Mouse (Mus musculus) CH12.LX (cell line): ENCODE results near the gene Tmprss6. TPM values are rescaled to one million over a fixed set of nuclear protein-coding genes. Genes with fewer than 3 reads are reported as not detected.

Experiments used
- DNase-seq: peaks from one replicate; pipeline ENCODE4 v3.0.0-alpha.2; 2013; ENCODE audit errors: extremely low read depth
- H3K27ac ChIP-seq: 2 replicates; pipeline ENCODE4 v1.5.1; 2012; ENCODE audit warnings: low read depth, mild to moderate bottlenecking, control low read depth, moderate library complexity; ENCODE audit not compliant: insufficient read depth
- H3K27me3 ChIP-seq: replicated peaks from 2 replicates; pipeline ENCODE3; 2012; ENCODE audit warnings: inconsistent platforms
- H3K36me3 ChIP-seq, 2 experiments: replicated peaks in 1 of 2; 2 replicates each; pipeline versions ENCODE3 to v1.6.1; 2012; ENCODE audit warnings: inconsistent platforms in 1 of 2, low read length in 1 of 2, mild to moderate bottlenecking in 1 of 2, mixed read lengths in 1 of 2, moderate library complexity in 1 of 2; ENCODE audit not compliant: control insufficient read depth in 1 of 2, insufficient read depth in 1 of 2
- H3K4me1 ChIP-seq, 2 experiments: 2 replicates each; pipeline ENCODE4 v1.6.1; 2012; ENCODE audit warnings: inconsistent platforms in 1 of 2, moderate library complexity in 1 of 2; ENCODE audit not compliant: insufficient read depth in 2 of 2, control insufficient read depth in 1 of 2
- H3K4me2 ChIP-seq: 2 replicates; pipeline ENCODE4 v1.6.1; 2012; ENCODE audit warnings: low read depth, mild to moderate bottlenecking, control low read depth; ENCODE audit not compliant: poor library complexity, insufficient read depth, severe bottlenecking
- H3K4me3 ChIP-seq, 3 experiments: fragments of 150-350 bp in 1 of 3; sonication (generic) in 1 of 3; replicated peaks in 1 of 3; 2 replicates each; pipeline versions ENCODE3 to v1.5.1; 2011 to 2012; ENCODE audit warnings: low read depth in 2 of 3, low read length in 2 of 3, mild to moderate bottlenecking in 2 of 3, moderate library complexity in 2 of 3, control low read depth in 1 of 3, improper control_type of control experiment in 1 of 3, inconsistent platforms in 1 of 3, mixed read lengths in 1 of 3; ENCODE audit not compliant: poor library complexity in 1 of 3
- H3K79me2 ChIP-seq: replicated peaks from 2 replicates; pipeline ENCODE4 v1.6.1; 2012; ENCODE audit warnings: mild to moderate bottlenecking, moderate library complexity; ENCODE audit not compliant: control insufficient read depth, poor library complexity, insufficient read depth, severe bottlenecking; ENCODE audit errors: extremely low read depth
- H3K9ac ChIP-seq: 2 replicates; pipeline ENCODE4 v1.6.1; 2012; ENCODE audit warnings: low read depth, mild to moderate bottlenecking, control low read depth, moderate library complexity; ENCODE audit not compliant: insufficient read depth
- H3K9me3 ChIP-seq: replicated peaks from 2 replicates; pipeline ENCODE3; 2012; ENCODE audit warnings: low read length, inconsistent platforms, mixed read lengths
- BHLHE40 ChIP-seq: IDR thresholded peaks from 2 replicates; pipeline ENCODE4 v1.6.1; 2011; ENCODE audit warnings: mild to moderate bottlenecking, low read depth, low read length, improper control_type of control experiment
- CHD1 ChIP-seq: IDR thresholded peaks from 2 replicates; pipeline ENCODE4 v1.6.1; 2012; ENCODE audit warnings: low read depth, low read length, improper control_type of control experiment, inconsistent platforms
- CHD2 ChIP-seq: IDR thresholded peaks from 2 replicates; pipeline ENCODE4 v1.6.1; 2011; ENCODE audit warnings: low read length, improper control_type of control experiment
- E2F4 ChIP-seq: IDR thresholded peaks from 2 replicates; pipeline ENCODE4 v1.6.1; 2011; ENCODE audit warnings: low read depth, low read length, improper control_type of control experiment; ENCODE audit not compliant: insufficient replicate concordance
- EP300 ChIP-seq: IDR thresholded peaks from 2 replicates; pipeline ENCODE4 v1.6.1; 2011; ENCODE audit warnings: low read length, improper control_type of control experiment
- ETS1 ChIP-seq: conservative IDR thresholded peaks from 2 replicates; pipeline ENCODE4 v1.6.1; 2012; ENCODE audit warnings: low read depth, mild to moderate bottlenecking, inconsistent platforms, low read length, improper control_type of control experiment, moderate library complexity
- HCFC1 ChIP-seq: IDR thresholded peaks from 2 replicates; pipeline ENCODE4 v1.6.1; 2012; ENCODE audit warnings: low read depth, mild to moderate bottlenecking, inconsistent platforms, low read length, improper control_type of control experiment
- IRF4 ChIP-seq: IDR thresholded peaks from 2 replicates; pipeline ENCODE4 v1.6.1; 2014; ENCODE audit warnings: low read depth, mild to moderate bottlenecking, inconsistent platforms, low read length, improper control_type of control experiment
- JUN ChIP-seq: IDR thresholded peaks from 2 replicates; pipeline ENCODE4 v1.6.1; 2011; ENCODE audit warnings: low read depth, mild to moderate bottlenecking, low read length, improper control_type of control experiment, moderate library complexity; ENCODE audit not compliant: insufficient read depth
- JUND ChIP-seq: conservative IDR thresholded peaks from 2 replicates; pipeline ENCODE4 v1.6.1; 2011; ENCODE audit warnings: low read depth, low read length, improper control_type of control experiment
- KAT2A ChIP-seq: IDR thresholded peaks from 2 replicates; pipeline ENCODE4 v1.6.1; 2012; ENCODE audit warnings: low read length, improper control_type of control experiment, inconsistent platforms; ENCODE audit not compliant: insufficient replicate concordance
- MAFK ChIP-seq: IDR thresholded peaks from 2 replicates; pipeline ENCODE4 v1.6.1; 2011; ENCODE audit warnings: low read length, improper control_type of control experiment; ENCODE audit not compliant: insufficient replicate concordance
- MAX ChIP-seq: IDR thresholded peaks from 2 replicates; pipeline ENCODE4 v1.6.1; 2011; ENCODE audit warnings: low read length, improper control_type of control experiment
- MAZ ChIP-seq: IDR thresholded peaks from 2 replicates; pipeline ENCODE4 v1.6.1; 2012; ENCODE audit warnings: low read depth, mild to moderate bottlenecking, inconsistent platforms, low read length, improper control_type of control experiment, moderate library complexity
- MEF2A ChIP-seq: IDR thresholded peaks from 2 replicates; pipeline ENCODE4 v1.6.1; 2014; ENCODE audit warnings: low read depth, mild to moderate bottlenecking, inconsistent platforms, low read length, improper control_type of control experiment, borderline replicate concordance
- MYC ChIP-seq: IDR thresholded peaks from 2 replicates; pipeline ENCODE4 v1.6.1; 2011; ENCODE audit warnings: low read depth, mild to moderate bottlenecking, improper control_type of control experiment, low read length
- NELFE ChIP-seq: IDR thresholded peaks from 2 replicates; pipeline ENCODE4 v1.6.1; 2011; ENCODE audit warnings: low read depth, low read length, improper control_type of control experiment
- NRF1 ChIP-seq: IDR thresholded peaks from 2 replicates; pipeline ENCODE4 v1.6.1; 2014; ENCODE audit warnings: low read depth, mild to moderate bottlenecking, inconsistent platforms, low read length, improper control_type of control experiment, moderate library complexity
- PAX5 ChIP-seq: IDR thresholded peaks from 2 replicates; pipeline ENCODE4 v1.6.1; 2012; ENCODE audit warnings: low read length, inconsistent platforms, mixed read lengths
- POLR2A ChIP-seq: IDR thresholded peaks from 2 replicates; pipeline ENCODE4 v1.6.1; 2011; ENCODE audit warnings: low read depth, mild to moderate bottlenecking, improper control_type of control experiment, low read length
- POLR2AphosphoS2 ChIP-seq: IDR thresholded peaks from 2 replicates; pipeline ENCODE4 v1.6.1; 2011; ENCODE audit warnings: low read depth, low read length, improper control_type of control experiment
- RAD21 ChIP-seq: IDR thresholded peaks from 2 replicates; pipeline ENCODE4 v1.6.1; 2011; ENCODE audit warnings: low read depth, mild to moderate bottlenecking, low read length, improper control_type of control experiment, moderate library complexity
- RCOR1 ChIP-seq: conservative IDR thresholded peaks from 2 replicates; pipeline ENCODE4 v1.6.1; 2012; ENCODE audit warnings: low read depth, mild to moderate bottlenecking, inconsistent platforms, low read length, improper control_type of control experiment
- SMC3 ChIP-seq: IDR thresholded peaks from 2 replicates; pipeline ENCODE4 v1.6.1; 2011; ENCODE audit warnings: low read depth, low read length, improper control_type of control experiment
- TCF12 ChIP-seq: IDR thresholded peaks from 2 replicates; pipeline ENCODE4 v1.6.1; 2014; ENCODE audit warnings: low read depth, mild to moderate bottlenecking, inconsistent platforms, low read length, improper control_type of control experiment
- UBTF ChIP-seq: IDR thresholded peaks from 2 replicates; pipeline ENCODE4 v1.6.1; 2012; ENCODE audit warnings: low read depth, mild to moderate bottlenecking, inconsistent platforms, low read length, improper control_type of control experiment, moderate library complexity
- ZC3H11A ChIP-seq: IDR thresholded peaks from 2 replicates; pipeline ENCODE4 v1.6.1; 2012; ENCODE audit warnings: low read depth, mild to moderate bottlenecking, inconsistent platforms, low read length, improper control_type of control experiment
- ZKSCAN1 ChIP-seq: IDR thresholded peaks from 2 replicates; pipeline ENCODE4 v1.6.1; 2012; ENCODE audit warnings: low read depth, inconsistent platforms, low read length, improper control_type of control experiment, borderline replicate concordance
- ZNF384 ChIP-seq: IDR thresholded peaks from 2 replicates; pipeline ENCODE4 v1.6.1; 2012; ENCODE audit warnings: low read depth, low read length, improper control_type of control experiment, inconsistent platforms
- dilution Hi-C: fragments of 300-500 bp; cut with MboI; formaldehyde crosslinking; loops from 2 replicates; pipeline ENCODE4 v1.14.3; 2020; ENCODE audit warnings: low sequenced_read_pairs; ENCODE audit not compliant: extremely low pct_unique_long_range_greater_than_20kb, extremely low pct_ligation_motif_present
- in situ Hi-C: fragments of 300-500 bp; cut with MboI; formaldehyde crosslinking; loops from 3 replicates; pipeline ENCODE4 v1.14.3; 2019; ENCODE audit warnings: low sequenced_read_pairs, low pct_ligation_motif_present, low pct_unique_long_range_greater_than_20kb, mixed read lengths
- polyA plus RNA-seq: library from polyadenylated mRNA; unstranded; fragments of >175 nt; gene quantifications from 2 replicates; pipeline ENCODE4 v1.2.1, GENCODE M21; 2012; ENCODE audit warnings: low read depth; ENCODE audit not compliant: insufficient read length
- total RNA-seq, 2 experiments: library from RNA; depleted of rRNA; stranded (reverse); fragments of 300-350 nt in 1 of 2; fragments of >200 nt in 1 of 2; gene quantifications; 2 replicates each; pipeline ENCODE4 v1.2.3; 2012 to 2014

The Tmprss6 gene
- total and polyA plus RNA-seq, 3 experiments = 0.24 to 0.54 (median 0.34) TPM

- TF ChIP-seq E2F4 = no peak
- TF ChIP-seq NRF1 = no peak
- TF ChIP-seq IRF4 = no peak
- no peak for TF ChIP-seq ZC3H11A
- TF ChIP-seq UBTF = no peak
- no peak for TF ChIP-seq ZKSCAN1
- TF ChIP-seq BHLHE40 = no peak
- Histone ChIP-seq H3K27me3 (no peaks in the 10 kb centered on the region), H3K36me3 (peaks cover 0 to 3% of the 10 kb centered on the region in 2 experiments), H3K27ac (no peak overlapping the region), H3K4me2 (no peak overlapping the region), H3K4me1 (peaks cover 0 to 4% of the 10 kb centered on the region in 2 experiments; a peak in 2 of 4 replicates), H3K79me2 (no peaks in the 10 kb centered on the region), H3K4me3 (no peak overlapping the region), H3K9me3 (peaks cover 20% of the 10 kb centered on the region), H3K9ac (no peak overlapping the region)
- in situ Hi-C loops = no loop called here
- DNase-seq = no peak
- dilution Hi-C loops = no loop called here
Measured at GRCm38 (mm10) chr15:78502437-78503132, 34.2 kb upstream of the Tmprss6 start.

GRCm38 (mm10) chr15:78494968-78495406 lies 26.6 kb upstream of the Tmprss6 start, which contains the start of gene Il2rb:
Il2rb (minus strand) TSS chr15:78495271.
- Histone ChIP-seq H3K9me3 (no peaks in the 10 kb centered on the region), H3K27ac (peak within 1 kb of the TSS; percentile 75), H3K4me3 (peak within 1 kb of the TSS; percentile 52 to 76 (median 57)), H3K9ac (peak within 1 kb of the TSS; percentile 67), H3K36me3 (peaks cover 19 to 28% of the 10 kb centered on the region in 2 experiments), H3K4me2 (peak within 1 kb of the TSS; percentile 73), H3K79me2 (no peaks in the 10 kb centered on the region), H3K27me3 (no peaks in the 10 kb centered on the region), H3K4me1 (peaks cover 22 to 50% of the 10 kb centered on the region in 2 experiments)
- in situ Hi-C loops = no loop called here
- dilution Hi-C loops = no loop called here
- DNase-seq = peak; percentile 77
- TF ChIP-seq POLR2A = peak; percentile 61; the same call in 1 of the 2 replicates
- TF ChIP-seq MYC = no peak
- peak; percentile 27; the same call in 1 of the 2 replicates for TF ChIP-seq UBTF
- TF ChIP-seq MEF2A = no peak; the same call in 1 of the 2 replicates
- no peak for TF ChIP-seq PAX5
- TF ChIP-seq ETS1 = peak; percentile 57; the same call in 1 of the 2 replicates
- peak; percentile 57 for TF ChIP-seq EP300
- peak; percentile 88 for TF ChIP-seq BHLHE40
- TF ChIP-seq ZNF384 = no peak
- peak; percentile 69 for TF ChIP-seq NELFE
- peak; percentile 52; the same call in 1 of the 2 replicates for TF ChIP-seq KAT2A
- no peak for TF ChIP-seq JUND
- peak; percentile 70; the same call in 1 of the 2 replicates for TF ChIP-seq MAZ
- TF ChIP-seq IRF4 = peak; percentile 33; the same call in 1 of the 2 replicates
- TF ChIP-seq RAD21 = no peak; the same call in 1 of the 2 replicates
- TF ChIP-seq POLR2AphosphoS2 = no peak
- no peak for TF ChIP-seq E2F4
- TF ChIP-seq TCF12 = peak; percentile 52; the same call in 1 of the 2 replicates
- no peak; the same call in 1 of the 2 replicates for TF ChIP-seq MAX
- no peak for TF ChIP-seq JUN
- no peak for TF ChIP-seq ZC3H11A
- TF ChIP-seq CHD2 = peak; percentile 34; the same call in 1 of the 2 replicates
- no peak for TF ChIP-seq RCOR1
- TF ChIP-seq CHD1 = no peak
- no peak for TF ChIP-seq SMC3
- no peak for TF ChIP-seq MAFK
- peak; percentile 71 for TF ChIP-seq NRF1
- TF ChIP-seq HCFC1 = no peak; the same call in 1 of the 2 replicates
